Mouse (Mus musculus) lung, adult 2 months (tissue): Measurements from ENCODE around the gene Sprn.

ENCODE experiments used
- CTCF ChIP-seq: fragments of 200-500 bp; IDR thresholded peaks from 2 replicates; pipeline ENCODE4 v1.5.1; 2011; ENCODE audit warnings: mild to moderate bottlenecking, low read length, control low read depth; ENCODE audit not compliant: insufficient read depth
- POLR2A ChIP-seq: fragments of 200-500 bp; IDR thresholded peaks from 2 replicates; pipeline ENCODE4 v1.6.1; 2011; ENCODE audit warnings: low read depth, mild to moderate bottlenecking, control low read depth, low read length, borderline replicate concordance; ENCODE audit errors: extremely low read depth

DNA sequence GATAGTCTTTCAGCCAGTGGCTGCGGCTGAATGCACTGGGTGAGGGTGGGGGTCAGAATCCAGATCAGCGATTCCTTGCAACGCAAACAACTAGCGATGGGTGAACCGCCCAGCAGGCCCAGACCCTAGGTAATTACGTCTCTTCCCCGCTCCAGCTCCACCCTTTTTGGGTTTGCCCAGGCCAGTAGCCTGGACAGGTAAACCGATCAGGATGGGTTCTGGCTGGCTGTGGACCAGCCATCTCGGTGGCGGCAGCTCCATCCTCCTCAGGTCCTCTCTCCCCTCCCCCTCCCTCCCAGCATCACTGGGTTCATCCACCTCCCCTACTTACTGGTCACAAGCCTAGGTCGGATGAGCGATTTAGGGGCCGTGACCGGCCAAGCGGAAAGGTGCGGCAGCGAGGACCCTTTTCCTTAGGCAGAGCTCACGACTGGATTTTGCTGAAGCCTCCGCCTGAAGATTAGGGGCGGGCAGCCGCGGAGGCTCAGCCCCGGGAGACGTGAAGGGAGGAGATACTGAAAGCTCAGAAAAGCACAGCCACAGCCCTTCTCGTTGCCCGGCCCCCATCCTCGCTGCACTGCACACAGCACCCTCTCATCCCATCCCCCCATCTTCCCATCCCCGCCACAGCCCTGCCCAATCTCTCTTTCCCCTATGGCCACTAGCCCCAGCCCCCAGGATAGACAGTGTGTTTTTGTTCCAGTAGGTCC, at the start of gene Sprn:
- TF ChIP-seq CTCF (no peak), POLR2A (no peak)
